Mouse (Mus musculus) adrenal gland, postnatal 4 days (tissue): ENCODE data around the gene Kars. TPM values are rescaled to one million over a fixed set of nuclear protein-coding genes. Genes with fewer than 3 reads are reported as not detected.

ENCODE experiments used
- DNase-seq, 2 experiments: peaks; one replicate each; pipeline ENCODE4 v3.0.0; 2021 to 2022; ENCODE audit warnings: low spot score in 2 of 2, mixed read lengths in 2 of 2
- total RNA-seq, 2 experiments: library from RNA; stranded (reverse); gene quantifications; 2 replicates each; pipeline ENCODE4 v1.2.3; 2021

Gene Kars
- total RNA-seq, 2 experiments from 2014 or later, result 131 to 133 TPM

DNA sequence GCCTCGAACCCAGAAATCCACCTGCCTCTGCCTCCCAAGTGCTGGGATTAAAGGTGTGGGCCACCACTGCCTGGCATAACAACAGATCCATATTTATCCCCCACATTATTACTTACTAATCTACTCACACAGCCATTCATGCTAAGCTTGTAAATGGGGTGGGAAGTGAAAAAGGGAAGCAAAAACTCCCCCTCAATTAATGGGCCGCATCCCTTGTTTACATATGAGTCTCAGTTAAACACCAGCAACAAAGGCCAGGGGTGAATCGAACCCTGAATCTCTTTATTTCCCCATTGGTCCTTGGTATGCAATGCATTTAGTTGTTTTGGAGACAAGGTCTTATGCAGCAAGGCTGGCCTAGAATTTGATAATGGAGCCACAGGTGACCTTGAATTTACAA lies 60.3 kb downstream of the Kars start:
- DNase-seq, result no peak

DNA sequence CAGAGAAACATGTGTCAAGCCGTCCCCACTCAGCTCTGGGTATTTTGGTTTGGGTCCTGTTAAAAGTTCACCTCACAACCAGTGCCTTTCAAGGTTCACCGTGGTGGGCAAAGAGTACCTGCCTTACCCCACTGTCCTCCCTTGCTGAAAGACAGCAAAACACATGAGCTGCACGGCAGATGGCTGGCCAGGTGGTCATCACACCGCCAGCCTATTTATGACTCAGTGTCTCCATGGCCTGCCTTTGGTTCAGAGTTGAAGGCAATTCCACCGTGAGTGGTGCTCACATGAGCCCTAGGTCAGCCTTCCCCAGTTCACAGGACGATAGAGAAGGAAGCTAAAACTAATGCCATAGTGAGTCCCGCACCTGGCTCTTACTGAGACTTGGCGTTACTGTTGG lies 63.2 kb downstream of the Kars start:
- no peak for DNase-seq

DNA sequence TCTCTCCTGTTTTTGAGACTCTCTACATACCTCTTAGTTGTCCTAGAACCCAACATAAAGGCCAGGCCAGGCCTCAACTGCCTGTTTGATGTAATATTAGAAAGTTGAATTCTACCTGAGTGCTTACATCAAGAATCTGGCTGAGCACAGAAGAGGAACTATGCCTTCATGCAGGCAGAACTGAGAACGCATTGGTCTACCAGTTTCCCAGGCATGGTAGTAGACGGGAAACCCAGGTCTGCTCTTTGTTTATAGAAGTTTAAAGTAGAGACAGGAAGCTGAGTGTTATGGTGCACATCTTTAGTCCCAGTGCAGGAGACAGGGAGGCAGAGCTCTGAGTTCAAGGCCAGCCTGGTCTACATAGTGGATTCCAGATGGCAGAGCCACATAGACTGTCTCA lies 64.0 kb downstream of the Kars start:
- DNase-seq, result no peak

DNA sequence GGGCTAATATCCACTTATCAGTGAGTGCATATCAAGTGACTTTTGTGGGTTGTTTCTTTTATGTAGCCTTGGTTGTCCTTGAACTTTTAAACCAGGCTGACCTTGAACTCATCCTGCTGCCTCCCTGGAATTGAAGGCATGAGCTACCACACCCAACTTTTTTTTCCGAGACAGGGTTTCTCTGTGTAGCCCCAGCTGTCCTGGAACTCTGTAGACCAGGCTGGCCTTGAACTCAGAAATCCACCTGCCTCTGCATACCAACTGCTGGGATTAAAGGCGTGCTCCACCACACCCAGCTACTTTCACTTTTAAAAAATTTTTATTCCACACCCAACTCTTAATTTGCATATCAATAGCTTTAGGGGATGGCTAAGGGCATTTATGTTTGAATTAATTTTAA lies 67.6 kb downstream of the Kars start:
- no peak for DNase-seq

Other genes with a start within 250 kb of the Kars start
- 10 to 100 TPM; 84.4 to 100.0 TPM for gene Cfdp1, start 157.0 kb downstream of the Kars start, total RNA-seq
- gene Tmem170, start 134.6 kb downstream of the Kars start, total RNA-seq, result 1 to 10 TPM; 5.9 to 6.1 TPM
- under 1 TPM; 0.34 to 0.59 TPM for gene Chst5, start 100.9 kb downstream of the Kars start, total RNA-seq
- 10 to 100 TPM in 1 of 2 experiments, 1 to 10 TPM in 1; 7.1 to 10.3 TPM for gene Tmem231, start 77.4 kb downstream of the Kars start, total RNA-seq
- 100 to 1,000 TPM; 115 to 125 TPM for gene Gabarapl2, start 70.6 kb downstream of the Kars start, total RNA-seq
- gene Adat1, start 19.0 kb downstream of the Kars start, total RNA-seq, result 1 to 10 TPM; 3.6 TPM
- gene Terf2ip, start 75 bp upstream of the Kars start, total RNA-seq, result 10 to 100 TPM; 23.2 to 24.2 TPM
- gene Gm6793, start 3.7 kb upstream of the Kars start, total RNA-seq, result not detected